Mouse (Mus musculus) heart, embryonic 11.5 days (tissue): Measurements from ENCODE around the gene Creb3l1. TPM values are rescaled to one million over a fixed set of nuclear protein-coding genes. Genes with fewer than 3 reads are reported as not detected.

Experiments
- ATAC-seq: fragments of 200-750 bp; cut with Nextera tagmentation; replicated peaks from 2 replicates; pipeline ENCODE4 v1.8.0; 2017; ENCODE audit warnings: moderate library complexity; ENCODE audit not compliant: insufficient number of reproducible peaks, low FRiP score, low TSS enrichment
- H3K27ac ChIP-seq: fragments of 300-500 bp; sonication (generic); 2 replicates; pipeline ENCODE4 v1.5.1; 2014; ENCODE audit warnings: mild to moderate bottlenecking, low read depth, low read length
- H3K27me3 ChIP-seq: fragments of 300-500 bp; sonication (generic); 2 replicates; pipeline ENCODE4 v1.6.1; 2014; ENCODE audit warnings: mild to moderate bottlenecking, low read length, mixed read lengths; ENCODE audit not compliant: control insufficient read depth, insufficient read depth
- H3K36me3 ChIP-seq: fragments of 300-500 bp; sonication (generic); 2 replicates; pipeline ENCODE4 v1.6.1; 2014; ENCODE audit warnings: mild to moderate bottlenecking, low read length, moderate library complexity, mixed read lengths; ENCODE audit not compliant: control insufficient read depth, insufficient read depth
- H3K4me1 ChIP-seq: fragments of 300-500 bp; sonication (generic); 2 replicates; pipeline ENCODE4 v1.6.1; 2014; ENCODE audit warnings: low read length; ENCODE audit not compliant: control insufficient read depth, insufficient read depth
- H3K4me2 ChIP-seq: fragments of 300-500 bp; sonication (generic); 2 replicates; pipeline ENCODE4 v1.6.1; 2014; ENCODE audit warnings: mild to moderate bottlenecking, moderate library complexity
- H3K4me3 ChIP-seq: fragments of 300-500 bp; sonication (generic); 2 replicates; pipeline ENCODE4 v1.5.1; 2014; ENCODE audit warnings: low read depth, low read length
- H3K9ac ChIP-seq: fragments of 300-500 bp; sonication (generic); 2 replicates; pipeline ENCODE4 v1.6.1; 2014; ENCODE audit warnings: mild to moderate bottlenecking, low read depth, low read length, moderate library complexity
- H3K9me3 ChIP-seq: fragments of 300-500 bp; sonication (generic); replicated peaks from 2 replicates; pipeline ENCODE4 v1.6.1; 2016; ENCODE audit warnings: low read length; ENCODE audit not compliant: control insufficient read depth
- WGBS: fragments of 180-500 bp; shearing (Covaris S2); extraction: QIAGEN DNeasy Blood & Tissue Kit; methylation state at CpG from one replicate; pipeline ENCODE4 v1.1.7; 2014; ENCODE audit not compliant: insufficient replicate concordance; 5-methylcytosine and 5-hydroxymethylcytosine counted together
- polyA plus RNA-seq: library from polyadenylated mRNA; unstranded; fragments of >200 nt; fragmentation: Nextera tagmentation; extraction: Ambion mirVana; gene quantifications from 2 replicates; pipeline ENCODE4 v1.2.1, GENCODE M21; 2014

The Creb3l1 gene
- polyA plus RNA-seq, 1 experiment from 2014 or later: 8.2 TPM

- Histone ChIP-seq H3K27me3 (peaks cover 7% of the 10 kb centered on the region), H3K4me1 (peaks cover 12% of the 10 kb centered on the region; the same call in 1 of the 2 replicates), H3K9ac (no peak overlapping the region), H3K27ac (no peak overlapping the region), H3K4me2 (no peak overlapping the region), H3K4me3 (no peak overlapping the region), H3K9me3 (no peaks in the 10 kb centered on the region), H3K36me3 (no peaks in the 10 kb centered on the region)
- WGBS: 74% methylated on average over 8 of the region's 8 CpGs
- no peak for ATAC-seq
Observed at GRCm38 (mm10) chr2:92052188-92052587, 27.9 kb upstream of the Creb3l1 start.

DNA sequence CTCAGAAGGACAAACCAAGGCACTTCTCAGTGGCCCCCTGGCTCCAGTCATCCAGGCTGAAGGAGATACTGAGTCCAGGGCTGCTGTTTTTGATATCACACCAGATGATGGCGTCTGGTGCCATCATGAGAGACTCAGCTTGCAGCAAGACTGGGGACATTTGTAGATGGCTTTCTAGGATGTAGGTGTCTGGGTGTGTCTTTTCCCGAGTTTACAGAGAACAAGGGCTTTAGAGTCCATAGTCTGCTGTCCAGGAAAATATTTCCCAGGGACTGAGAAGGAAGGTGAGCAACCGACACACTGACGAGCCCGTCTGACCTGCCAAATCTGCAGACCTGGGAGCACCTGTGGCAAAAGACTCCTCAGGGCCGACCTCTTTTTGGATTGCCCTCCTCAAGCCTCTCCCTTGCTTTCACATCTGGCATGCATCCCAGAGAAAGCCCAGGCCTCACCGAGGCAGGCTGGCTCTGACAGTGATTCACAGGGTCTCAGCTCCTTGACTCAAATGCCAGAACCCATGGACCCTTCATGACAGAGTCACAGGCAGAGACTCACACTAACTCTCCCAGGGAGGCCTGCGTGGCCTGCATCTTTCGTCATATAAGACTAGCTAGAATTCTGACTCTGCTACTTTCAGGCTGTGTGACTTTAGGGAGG, 23.9 kb upstream of the Creb3l1 start:
- H3K9me3 ChIP-seq: no peaks in the 10 kb centered on the region
- H3K27me3 ChIP-seq: no peaks in the 10 kb centered on the region; the same call in 1 of the 2 replicates
- H3K9ac ChIP-seq: no peak overlapping the region
- peaks cover 2% of the 10 kb centered on the region; the same call in 1 of the 2 replicates for H3K4me1 ChIP-seq
- no peak overlapping the region for H3K27ac ChIP-seq
- 62% methylated on average over 9 of the region's 9 CpGs for WGBS
- no peak for ATAC-seq
- H3K4me2 ChIP-seq: no peak overlapping the region
- H3K36me3 ChIP-seq: no peaks in the 10 kb centered on the region
- H3K4me3 ChIP-seq: no peak overlapping the region

DNA sequence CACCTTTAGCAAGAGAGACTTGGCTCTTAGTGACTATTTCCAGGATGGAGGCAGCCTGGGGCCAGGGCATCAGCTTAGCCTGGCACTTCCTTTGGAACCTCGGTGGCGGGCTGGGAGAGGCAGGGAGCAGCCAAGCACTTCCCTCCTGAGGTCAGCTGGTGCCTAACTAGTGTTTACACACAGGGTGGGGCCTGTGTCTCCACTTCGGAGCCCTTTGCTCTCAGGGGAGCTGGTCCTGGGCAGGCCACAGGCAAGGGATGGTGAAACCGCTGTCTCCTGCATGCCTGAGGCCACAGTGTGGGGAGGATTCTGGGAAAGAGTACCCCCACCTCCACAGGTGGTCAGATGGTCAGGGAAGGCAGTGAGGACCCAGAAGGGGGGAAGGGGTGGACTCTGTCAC, 23.3 kb upstream of the Creb3l1 start:
- no peak overlapping the region for H3K27ac ChIP-seq
- WGBS: 12% methylated on average over 4 of the region's 4 CpGs
- no peak for ATAC-seq

DNA sequence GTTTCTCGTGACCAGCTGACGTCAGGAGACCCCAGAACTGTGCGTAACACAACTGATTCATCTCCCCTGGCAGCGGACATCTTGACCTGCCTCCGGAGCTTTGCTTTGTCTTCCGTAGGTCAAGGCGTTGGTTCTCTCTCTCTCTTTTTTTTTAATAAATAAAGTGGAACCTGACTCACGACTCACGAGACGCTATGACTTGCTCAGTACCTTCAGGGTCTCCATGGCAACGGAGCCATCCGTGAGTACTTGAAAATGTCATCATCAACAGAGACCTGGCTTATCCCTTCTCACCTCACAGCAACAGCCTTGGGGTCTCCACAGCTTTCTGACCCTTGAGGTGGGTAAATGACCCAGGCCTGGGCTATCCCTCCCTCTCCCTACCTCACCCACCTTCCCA, 19.0 kb upstream of the Creb3l1 start:
- Histone ChIP-seq H3K9ac (no peak overlapping the region), H3K4me2 (no peak overlapping the region), H3K4me3 (no peak overlapping the region), H3K27me3 (no peaks in the 10 kb centered on the region; the same call in 1 of the 2 replicates), H3K27ac (no peak overlapping the region), H3K36me3 (no peaks in the 10 kb centered on the region), H3K4me1 (peaks cover 4% of the 10 kb centered on the region; the same call in 1 of the 2 replicates), H3K9me3 (no peaks in the 10 kb centered on the region)
- WGBS: 82% methylated on average over 12 of the region's 12 CpGs
- no peak for ATAC-seq

More for the DNA sequence above, 23.3 kb upstream of the Creb3l1 start:
- no peaks in the 10 kb centered on the region; the same call in 1 of the 2 replicates for H3K27me3 ChIP-seq
- peaks cover 2% of the 10 kb centered on the region; the same call in 1 of the 2 replicates for H3K4me1 ChIP-seq
- no peak overlapping the region for H3K9ac ChIP-seq
- H3K4me2 ChIP-seq: no peak overlapping the region
- no peak overlapping the region for H3K4me3 ChIP-seq
- no peaks in the 10 kb centered on the region for H3K36me3 ChIP-seq
- H3K9me3 ChIP-seq: no peaks in the 10 kb centered on the region

- H3K4me3 ChIP-seq: no peak overlapping the region
- no peaks in the 10 kb centered on the region for H3K9me3 ChIP-seq
- no peaks in the 10 kb centered on the region for H3K36me3 ChIP-seq
- H3K27ac ChIP-seq: no peak overlapping the region
- no peak overlapping the region for H3K9ac ChIP-seq
- peaks cover 4% of the 10 kb centered on the region; the same call in 1 of the 2 replicates for H3K4me1 ChIP-seq
- H3K4me2 ChIP-seq: no peak overlapping the region
- ATAC-seq: no peak
- 70% methylated on average over 15 of the region's 15 CpGs for WGBS
- H3K27me3 ChIP-seq: no peaks in the 10 kb centered on the region
Observed at GRCm38 (mm10) chr2:92041538-92041937, 17.2 kb upstream of the Creb3l1 start.

GRCm38 (mm10) chr2:92034273-92034672, 10.0 kb upstream of the Creb3l1 start:
- ATAC-seq: no peak
- no peak overlapping the region for H3K27ac ChIP-seq
- H3K9me3 ChIP-seq: no peaks in the 10 kb centered on the region
- no peak overlapping the region for H3K4me2 ChIP-seq
- H3K4me1 ChIP-seq: no peaks in the 10 kb centered on the region
- H3K4me3 ChIP-seq: no peak overlapping the region
- H3K27me3 ChIP-seq: no peaks in the 10 kb centered on the region
- WGBS: 74% methylated on average over 9 of the region's 9 CpGs
- no peak overlapping the region for H3K9ac ChIP-seq
- H3K36me3 ChIP-seq: no peaks in the 10 kb centered on the region

GRCm38 (mm10) chr2:92030554-92030953, 6.3 kb upstream of the Creb3l1 start:
- WGBS: 84% methylated on average over 8 of the region's 8 CpGs
- ATAC-seq: no peak
- Histone ChIP-seq H3K36me3 (no peaks in the 10 kb centered on the region), H3K4me2 (no peak overlapping the region), H3K4me3 (no peak overlapping the region), H3K27me3 (no peaks in the 10 kb centered on the region), H3K4me1 (peaks cover 5% of the 10 kb centered on the region; the same call in 1 of the 2 replicates), H3K9me3 (no peaks in the 10 kb centered on the region), H3K27ac (no peak overlapping the region), H3K9ac (no peak overlapping the region)

DNA sequence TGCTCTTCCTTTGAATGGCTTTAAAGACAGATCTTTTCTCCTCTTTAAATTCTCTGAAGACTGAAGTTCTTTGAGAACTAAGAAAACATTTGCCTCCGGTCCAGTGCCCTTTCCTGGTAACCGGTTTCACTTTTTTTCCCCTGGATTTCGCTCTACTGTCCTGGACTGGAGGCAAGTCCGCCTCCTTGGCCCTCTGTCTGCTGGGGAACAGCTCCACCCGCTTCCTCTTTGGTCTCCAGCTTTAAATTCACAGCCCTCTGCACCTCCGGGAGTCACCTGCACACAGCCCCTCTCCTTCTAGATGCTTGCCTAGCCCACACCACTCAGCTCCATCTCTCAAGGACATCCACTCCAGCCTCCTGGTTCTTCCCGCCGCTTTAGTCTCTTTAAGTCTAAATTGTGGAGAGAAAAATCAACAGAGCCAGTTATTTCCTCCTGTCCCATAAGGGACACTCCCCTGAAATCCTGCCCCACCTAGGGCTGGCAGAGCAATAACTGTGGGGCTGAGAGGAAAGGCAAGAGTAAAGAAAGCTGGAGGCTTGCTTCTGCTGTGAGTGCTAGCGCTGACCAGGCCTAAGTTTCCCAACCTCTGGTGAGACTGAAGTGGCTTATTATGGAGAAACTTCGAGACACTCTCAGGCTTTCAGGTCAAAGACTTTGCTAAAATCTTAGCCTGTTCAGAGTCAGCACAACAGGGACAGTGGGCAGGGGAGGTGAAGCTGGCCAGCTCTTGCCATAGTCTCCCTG, 5.3 kb upstream of the Creb3l1 start:
- Histone ChIP-seq H3K27me3 (no peaks in the 10 kb centered on the region), H3K27ac (no peak overlapping the region), H3K9me3 (no peaks in the 10 kb centered on the region), H3K36me3 (no peaks in the 10 kb centered on the region), H3K9ac (no peak overlapping the region), H3K4me2 (no peak overlapping the region), H3K4me1 (peaks cover 5% of the 10 kb centered on the region; the same call in 1 of the 2 replicates), H3K4me3 (no peak overlapping the region)
- WGBS: 66% methylated on average over 10 of the region's 10 CpGs
- ATAC-seq: no peak
